Comparison of ENCODE assay signal across 20 mouse cellular contexts in genomic region chr5:125321836-125322235, GRCm38 (mm10). TPM values are rescaled to one million over a fixed set of nuclear protein-coding genes. Genes with fewer than 3 reads are reported as not detected.
A peak's percentile ranks its signal among the peaks of the same experiment; 100 is the strongest.
DNase-seq lines count a peak whose midpoint lies in the region; ATAC-seq and TF ChIP-seq lines count a peak whose summit lies in the region.
"Had no signal": no experiment of that assay in that cellular context is flagged by ENCODE, and none has a peak within 500 bp of the region (broad histone marks: within the 10 kb centered on the region; RNA-seq: fewer than 3 reads in every experiment).

No protein-coding gene starts in this region.

- H3K27ac ChIP-seq in hindbrain, embryonic 14.5 days: no peak overlapping the region
- H3K27ac ChIP-seq in hindbrain, embryonic 10.5 days: no peak overlapping the region
- no peak overlapping the region for H3K27ac ChIP-seq in midbrain, embryonic 14.5 days (replicated peaks; ENCODE audit: low read depth, low read length)
- no peak overlapping the region for H3K27ac ChIP-seq in midbrain, embryonic 11.5 days (ENCODE audit: low read depth, low read length)
- H3K27ac ChIP-seq in testis, adult 2 months (ENCODE audit: control insufficient read depth, insufficient read depth, low read depth, low read length): no peak overlapping the region
- H3K27ac ChIP-seq: forebrain, embryonic 10.5 days; heart, embryonic 15.5 days; kidney, embryonic 15.5 days; limb, embryonic 13.5 days; liver, embryonic 15.5 days; macrophage had no signal

- no peak for TF ChIP-seq CTCF in testis, adult 2 months (IDR thresholded peaks at IDR 0.05; ENCODE audit: control insufficient read depth, insufficient read depth, insufficient replicate concordance, low read depth, low read length)

- no peak for TF ChIP-seq POLR2A in testis, adult 2 months (IDR thresholded peaks at IDR 0.05; ENCODE audit: control insufficient read depth, low read depth, low read length)

- 0 out of 2 replicates have a peak, but pooled peaks cover 4% of the 10 kb centered on the region for H3K4me1 ChIP-seq in hindbrain, embryonic 14.5 days (replicated peaks; ENCODE audit: control insufficient read depth, insufficient read depth, low read length)
- H3K4me1 ChIP-seq in hindbrain, embryonic 10.5 days (replicated peaks): peaks cover 10% of the 10 kb centered on the region; the same call in 1 of the 2 replicates
- H3K4me1 ChIP-seq in midbrain, embryonic 14.5 days (ENCODE audit: control insufficient read depth, insufficient read depth, low read length): no peaks in the 10 kb centered on the region
- H3K4me1 ChIP-seq in midbrain, embryonic 11.5 days (ENCODE audit: control insufficient read depth, insufficient read depth, low read length): no peaks in the 10 kb centered on the region
- H3K4me1 ChIP-seq in testis, adult 2 months (ENCODE audit: control insufficient read depth, insufficient read depth, low read length): peaks cover 14% of the 10 kb centered on the region

- H3K4me3 ChIP-seq in hindbrain, embryonic 14.5 days (replicated peaks; ENCODE audit: low read length): no peak overlapping the region
- H3K4me3 ChIP-seq in hindbrain, embryonic 10.5 days: no peak overlapping the region
- no peak overlapping the region for H3K4me3 ChIP-seq in midbrain, embryonic 14.5 days (replicated peaks; ENCODE audit: low read depth, low read length)
- no peak overlapping the region for H3K4me3 ChIP-seq in midbrain, embryonic 11.5 days (ENCODE audit: low read depth, low read length)
- H3K4me3 ChIP-seq in testis, adult 2 months (ENCODE audit: control insufficient read depth, low read depth, low read length): peak overlapping the region; percentile 43; the same call in 1 of the 2 replicates
- H3K4me3 ChIP-seq: forebrain, embryonic 10.5 days; heart, embryonic 15.5 days; kidney, embryonic 15.5 days; limb, embryonic 13.5 days; liver, embryonic 15.5 days had no signal

- H3K9me3 ChIP-seq in hindbrain, embryonic 14.5 days (ENCODE audit: control insufficient read depth, low read length): no peaks in the 10 kb centered on the region
- H3K9me3 ChIP-seq in hindbrain, embryonic 10.5 days: 0 out of 2 replicates have a peak, but pooled peaks cover 2% of the 10 kb centered on the region
- no peaks in the 10 kb centered on the region for H3K9me3 ChIP-seq in midbrain, embryonic 14.5 days (ENCODE audit: control insufficient read depth, low read length)
- H3K9me3 ChIP-seq in midbrain, embryonic 11.5 days (ENCODE audit: control insufficient read depth, low read length): no peaks in the 10 kb centered on the region
- H3K9me3 ChIP-seq: forebrain, embryonic 10.5 days; heart, embryonic 15.5 days; kidney, embryonic 15.5 days; limb, embryonic 13.5 days; liver, embryonic 15.5 days had no signal

- no peak for DNase-seq in hindbrain, embryonic 14.5 days (ENCODE audit: low spot score)
- no peak for DNase-seq in hindbrain, embryonic 10.5 days (ENCODE audit: low spot score)
- DNase-seq in midbrain, embryonic 14.5 days: peak; percentile 29
- no peak for DNase-seq in midbrain, embryonic 11.5 days (ENCODE audit: low spot score, missing footprints)
- DNase-seq in testis, postnatal 10 days (ENCODE audit: low spot score): no peak
- DNase-seq in adrenal gland, adult 8-10 months: no peak
- DNase-seq: cerebellum, adult 8-10 months; gastrocnemius, postnatal 25 days; kidney, postnatal 4 days; layer of hippocampus, adult 9-11 months; thymus, postnatal 4 days had no signal

- H3K27me3 ChIP-seq in hindbrain, embryonic 14.5 days (ENCODE audit: control insufficient read depth, insufficient read depth, low read length): no peaks in the 10 kb centered on the region
- no peaks in the 10 kb centered on the region for H3K27me3 ChIP-seq in hindbrain, embryonic 10.5 days (ENCODE audit: insufficient read depth, poor library complexity, severe bottlenecking)
- no peaks in the 10 kb centered on the region for H3K27me3 ChIP-seq in midbrain, embryonic 14.5 days (ENCODE audit: control insufficient read depth, insufficient read depth, low read length)
- H3K27me3 ChIP-seq in midbrain, embryonic 11.5 days (ENCODE audit: control insufficient read depth, insufficient read depth, low read length): no peaks in the 10 kb centered on the region
- no peaks in the 10 kb centered on the region for H3K27me3 ChIP-seq in testis, adult 2 months (ENCODE audit: control insufficient read depth, insufficient read depth, low read length)
- H3K27me3 ChIP-seq: CH12.LX; heart, embryonic 15.5 days; kidney, embryonic 15.5 days; limb, embryonic 13.5 days; liver, embryonic 15.5 days had no signal

- no peak overlapping the region for H3K9ac ChIP-seq in hindbrain, embryonic 14.5 days
- no peak overlapping the region for H3K9ac ChIP-seq in midbrain, embryonic 14.5 days (replicated peaks; ENCODE audit: low read length)
- no peak overlapping the region for H3K9ac ChIP-seq in midbrain, embryonic 11.5 days (ENCODE audit: low read length)
- H3K9ac ChIP-seq: heart, embryonic 15.5 days; kidney, embryonic 15.5 days; limb, embryonic 13.5 days; liver, embryonic 15.5 days had no signal

- H3K4me2 ChIP-seq in hindbrain, embryonic 14.5 days (replicated peaks): no peak overlapping the region
- H3K4me2 ChIP-seq in midbrain, embryonic 14.5 days (ENCODE audit: low read length): no peak overlapping the region
- no peak overlapping the region for H3K4me2 ChIP-seq in midbrain, embryonic 11.5 days
- H3K4me2 ChIP-seq: heart, embryonic 15.5 days; kidney, embryonic 15.5 days; limb, embryonic 13.5 days; liver, embryonic 15.5 days had no signal

- H3K36me3 ChIP-seq in hindbrain, embryonic 14.5 days (replicated peaks; ENCODE audit: control insufficient read depth, insufficient read depth): no peaks in the 10 kb centered on the region
- H3K36me3 ChIP-seq in hindbrain, embryonic 10.5 days: peaks cover 17% of the 10 kb centered on the region
- no peaks in the 10 kb centered on the region for H3K36me3 ChIP-seq in midbrain, embryonic 14.5 days (ENCODE audit: control insufficient read depth, insufficient read depth, low read length)
- H3K36me3 ChIP-seq in midbrain, embryonic 11.5 days (ENCODE audit: control insufficient read depth, insufficient read depth, low read length): no peaks in the 10 kb centered on the region
- H3K36me3 ChIP-seq in testis, adult 2 months (ENCODE audit: control insufficient read depth, insufficient read depth, low read length): no peaks in the 10 kb centered on the region
- H3K36me3 ChIP-seq: heart, embryonic 15.5 days; kidney, embryonic 15.5 days had no signal

- ATAC-seq in hindbrain, embryonic 14.5 days (ENCODE audit: low FRiP score): peak; percentile 43; the same call in 1 of the 2 replicates
- no peak for ATAC-seq in midbrain, embryonic 14.5 days (ENCODE audit: low FRiP score, low TSS enrichment)
- no peak for ATAC-seq in midbrain, embryonic 11.5 days (ENCODE audit: low FRiP score)
- ATAC-seq: intestine, postnatal 0 days had no signal

- 60% methylated on average over 3 of the region's 3 CpGs for WGBS in hindbrain, embryonic 14.5 days
- 83% methylated on average over 3 of the region's 3 CpGs for WGBS in hindbrain, embryonic 10.5 days
- 78% methylated on average over 3 of the region's 3 CpGs for WGBS in midbrain, embryonic 14.5 days
- WGBS in midbrain, embryonic 11.5 days: 75% methylated on average over 3 of the region's 3 CpGs

RNA-seq across cellular contexts. Expression of gene Scarb1, which starts 19.1 kb away (rescaled TPM):
- polyA plus RNA-seq in hindbrain, embryonic 14.5 days (2014; fragmentation: Nextera tagmentation; extraction: Ambion mirVana): 36.5 and 39.9 TPM in 2 replicates
- polyA plus RNA-seq in hindbrain, embryonic 10.5 days (2016; fragmentation: Nextera tagmentation; extraction: Ambion mirVana): 41.2 and 43.6 TPM in 2 replicates
- 22.8 and 26.8 TPM in 2 replicates for polyA plus RNA-seq in midbrain, embryonic 14.5 days (2014; fragmentation: Nextera tagmentation; extraction: Ambion mirVana)
- polyA plus RNA-seq in midbrain, embryonic 11.5 days (2014; fragmentation: Nextera tagmentation; extraction: Ambion mirVana): 26.0 and 26.5 TPM in 2 replicates
- 172 and 188 TPM in 2 replicates for polyA plus RNA-seq in testis, adult 2 months (2012; rRNA removed)
- total RNA-seq in adrenal gland, adult 8-10 months (2022): 1,000 to 10,000 TPM; 1,640 to 3,396 (median 2,408) TPM
